Mouse (Mus musculus): ENCODE data around the gene Atp11a.

Gene Atp11a

DNA sequence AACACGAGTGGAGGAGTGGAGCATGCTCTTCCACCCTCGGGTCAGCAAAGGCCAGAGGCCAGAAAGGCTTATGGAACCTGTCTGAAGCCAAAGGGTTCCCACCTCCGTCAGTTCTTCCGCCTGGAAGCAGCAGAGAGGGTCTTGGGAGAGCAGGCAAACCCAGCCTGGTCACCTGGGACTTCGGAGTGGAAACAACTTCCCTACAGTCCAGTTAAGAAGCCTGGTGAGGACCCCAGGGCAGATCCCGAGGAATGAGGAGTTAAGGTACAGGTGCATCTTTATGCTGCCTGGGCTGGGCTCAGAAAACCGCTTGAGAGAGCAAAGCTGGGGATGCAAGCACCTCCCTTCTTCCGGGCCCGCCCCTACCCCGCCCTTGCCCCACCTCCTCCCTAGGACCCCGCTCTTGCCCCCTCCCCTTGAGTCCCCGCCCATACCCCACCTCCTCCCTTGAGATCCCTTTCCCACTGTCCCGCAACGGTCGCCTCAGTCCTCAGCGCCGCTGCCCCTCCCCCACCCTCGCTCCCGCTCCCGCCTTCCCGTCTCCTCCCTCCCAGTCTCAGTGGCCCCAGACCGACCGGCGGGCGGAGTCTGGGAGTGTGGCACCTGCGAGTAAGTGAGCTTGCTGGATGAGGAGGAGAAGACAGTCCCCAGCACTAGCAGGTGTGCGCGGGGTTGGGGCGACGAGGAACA is 116.7 kb downstream of the Atp11a start, which contains the start of gene Mcf2l:
Gene Mcf2l, plus strand, starts transcription at position 450 of the 690 bp plus-strand sequence.
- DNase-seq (ENCODE audit: low spot score): peak; percentile 50

DNA sequence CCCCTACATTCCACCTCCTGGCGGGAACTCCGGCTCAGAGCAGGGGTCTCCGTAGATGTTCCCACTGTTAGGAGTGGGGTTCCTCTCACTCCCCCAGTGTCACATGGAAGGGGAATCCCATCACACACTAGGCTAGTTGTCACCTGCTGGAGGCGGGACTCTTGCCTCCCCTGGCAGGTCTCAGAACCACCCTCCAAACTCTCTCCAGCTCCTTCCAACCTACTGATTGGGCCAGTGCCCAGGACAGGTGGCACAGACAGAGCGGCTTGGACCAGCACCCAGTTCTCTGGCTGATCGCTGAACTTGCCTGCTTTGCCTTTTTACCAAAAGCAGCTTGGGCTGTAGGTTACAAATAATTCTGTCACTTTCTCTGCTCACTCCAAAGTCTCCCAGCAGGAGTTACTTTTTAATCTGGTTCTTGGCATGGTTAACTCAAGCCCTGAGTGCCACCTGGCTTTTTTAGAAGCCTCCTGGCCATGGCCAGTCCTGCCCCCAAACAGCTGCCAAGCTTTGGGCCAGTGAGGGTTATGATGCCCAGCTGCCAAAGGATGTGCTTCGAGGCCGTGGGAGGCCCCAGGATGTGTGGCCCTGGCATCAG is 117.5 kb downstream of the Atp11a start:
- DNase-seq (ENCODE audit: low spot score): peak; percentile 50

DNA sequence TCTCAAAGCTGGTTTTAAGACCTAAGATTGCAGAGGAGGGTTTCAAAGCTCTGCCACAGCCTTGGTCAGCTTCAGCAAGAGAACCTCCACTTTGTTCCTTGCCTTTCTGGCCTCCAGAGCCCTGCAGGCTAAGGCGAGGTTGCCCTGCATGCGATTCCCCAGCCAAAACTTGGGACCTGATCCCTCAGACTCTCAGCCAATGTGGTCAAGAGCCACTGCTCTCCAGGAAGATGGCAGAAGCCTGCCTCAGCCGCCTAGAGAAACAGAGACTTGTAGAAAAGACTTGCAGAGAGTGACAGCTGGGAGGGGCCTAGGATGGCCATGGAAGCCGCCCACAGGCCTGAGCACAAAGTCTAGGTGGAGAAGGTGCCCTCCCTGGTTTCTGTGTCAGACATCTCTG is 118.2 kb downstream of the Atp11a start:
- no peak for DNase-seq (ENCODE audit: low spot score)

DNA sequence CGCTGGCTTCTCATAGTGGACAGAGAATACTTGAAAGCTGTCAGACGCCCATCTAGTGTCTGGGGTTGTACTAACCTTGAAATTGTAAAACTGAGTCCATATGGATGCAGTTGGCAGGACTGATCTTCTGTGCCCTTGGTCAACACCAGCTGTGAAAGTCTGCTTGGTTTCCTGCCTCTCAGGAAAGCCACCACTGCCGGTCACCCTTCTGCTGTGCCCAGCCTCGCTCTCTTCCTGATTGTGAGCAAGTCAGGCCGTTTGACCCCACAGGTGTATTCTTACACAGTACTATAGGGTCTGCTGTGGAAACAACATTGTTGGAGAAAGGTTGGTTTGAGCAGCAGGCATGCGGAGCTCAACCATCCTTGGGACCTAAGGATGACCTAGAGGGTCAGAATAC is 120.3 kb downstream of the Atp11a start:
- DNase-seq (ENCODE audit: low spot score): no peak

DNA sequence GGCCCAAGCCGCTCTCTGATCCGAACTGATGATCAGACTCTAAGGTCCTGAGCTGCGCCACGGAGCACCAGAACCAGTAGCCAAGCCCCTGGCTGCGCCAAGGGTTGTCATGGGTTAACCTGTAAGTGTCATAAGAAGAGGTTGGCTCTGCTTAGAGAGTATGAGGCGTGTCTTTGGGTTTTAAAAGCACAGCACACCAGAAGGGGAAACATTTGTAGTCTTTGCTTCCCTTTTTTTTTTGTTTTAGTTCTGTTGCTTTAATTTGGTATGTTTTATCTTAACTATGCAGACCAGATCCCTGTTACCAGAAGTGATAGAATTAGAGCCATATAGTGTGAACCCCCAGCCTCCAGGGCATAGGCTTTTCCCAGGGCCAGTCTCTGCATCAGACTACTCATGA is 123.3 kb downstream of the Atp11a start:
- DNase-seq (ENCODE audit: low spot score): no peak

DNA sequence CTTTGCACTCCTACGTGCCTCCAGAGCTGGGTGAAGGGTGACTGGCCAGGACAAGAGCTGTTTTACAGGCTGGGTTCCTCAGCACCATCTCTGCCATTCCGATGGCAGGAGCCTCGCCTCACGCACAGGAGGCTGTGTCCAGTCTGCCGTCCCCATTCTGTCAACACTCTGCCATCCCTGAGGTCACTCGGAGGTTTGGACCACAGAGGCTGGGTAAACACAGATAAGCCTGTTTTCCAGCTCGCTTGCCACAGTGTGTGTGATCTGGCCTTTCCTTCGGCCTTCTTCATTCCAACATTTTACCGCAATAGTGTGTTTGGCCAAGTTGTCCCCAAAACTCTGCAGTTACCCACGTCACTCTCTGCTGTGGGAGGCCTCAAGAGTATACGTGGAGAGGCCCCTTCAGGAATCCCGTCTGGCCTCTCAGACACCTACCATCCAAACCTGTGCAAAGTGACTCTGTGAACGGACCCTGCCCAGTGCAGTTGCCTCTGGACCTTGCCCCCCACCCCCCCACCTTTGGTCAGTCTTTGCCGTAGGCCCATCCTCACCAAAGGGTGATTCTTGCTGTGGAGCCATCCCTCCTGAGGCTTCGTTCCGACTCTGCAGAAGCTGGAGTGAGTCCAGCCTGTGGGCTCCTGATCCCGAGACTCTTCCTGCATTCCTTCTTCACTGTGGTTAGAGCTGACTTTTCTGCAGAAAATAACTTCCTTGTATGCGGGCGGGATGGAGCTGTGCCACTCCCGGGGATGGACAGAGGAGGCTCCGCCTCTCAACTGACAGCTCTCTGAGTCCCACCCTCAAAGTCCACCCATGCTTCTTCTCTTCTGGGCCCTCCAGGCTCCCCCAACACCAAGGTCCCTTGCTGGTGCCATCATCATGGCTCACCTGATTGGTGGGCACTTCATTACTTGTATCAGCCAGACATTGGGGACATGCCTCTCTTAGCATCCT is 126.5 kb downstream of the Atp11a start:
- no peak for DNase-seq (ENCODE audit: low spot score)

DNA sequence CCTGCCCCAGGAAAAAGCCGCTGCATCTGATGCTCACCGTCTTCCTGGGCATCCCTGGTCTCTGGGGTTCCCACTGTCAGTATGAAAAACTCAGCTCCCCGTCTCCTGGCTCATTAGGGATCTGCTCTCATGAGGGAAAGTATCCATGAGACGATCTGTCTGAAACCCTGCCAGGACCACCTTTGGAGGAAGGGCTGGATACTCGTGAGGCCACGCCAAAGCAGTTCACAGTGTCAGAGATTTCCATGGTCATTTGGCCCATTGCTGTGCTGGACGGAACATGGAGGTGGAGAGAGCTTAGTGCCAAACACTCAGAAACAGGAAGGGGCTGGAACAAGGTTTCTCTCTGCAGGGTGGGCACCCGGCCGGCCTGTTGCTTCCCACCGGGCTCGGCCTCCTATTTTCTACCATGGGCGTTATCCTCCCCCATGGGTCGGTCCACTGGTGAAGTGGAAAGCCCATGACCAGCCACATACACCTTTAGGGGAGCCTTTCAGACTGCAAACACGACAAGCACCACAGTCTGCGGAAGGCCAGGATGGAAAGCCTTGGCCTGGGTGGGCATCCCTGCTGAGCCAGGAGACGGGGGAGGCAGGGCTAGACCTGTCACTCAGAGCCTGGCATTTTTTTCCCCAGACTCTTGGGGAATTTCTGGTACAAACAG is 131.1 kb downstream of the Atp11a start:
- DNase-seq (ENCODE audit: low spot score): no peak

DNA sequence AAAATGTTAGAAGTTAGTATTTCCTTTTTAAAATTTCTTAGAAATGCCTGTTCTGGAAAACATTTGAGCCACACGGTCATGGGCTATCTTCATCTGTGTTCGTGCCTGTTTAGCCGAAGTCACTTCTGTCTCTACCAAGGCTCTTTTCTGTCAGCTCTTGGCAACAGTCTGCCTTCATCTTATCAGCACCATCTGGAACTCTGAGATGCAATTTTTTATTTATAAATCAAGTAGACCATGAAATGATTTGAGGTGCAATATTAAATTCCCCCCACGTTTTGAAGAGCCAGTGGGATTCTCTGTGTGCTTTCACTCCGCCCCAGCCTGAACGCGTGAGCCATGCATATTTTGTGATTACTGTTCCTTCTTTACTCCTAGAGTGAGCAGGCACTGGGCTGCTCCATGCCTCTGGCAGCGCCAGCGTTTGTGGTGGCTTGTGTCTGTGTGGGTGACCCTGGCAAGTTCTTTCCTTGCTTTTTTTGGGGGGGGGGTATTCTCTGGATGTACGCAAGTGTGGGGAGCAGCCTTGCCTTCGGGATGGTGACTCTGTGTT is 132.3 kb downstream of the Atp11a start:
- DNase-seq (ENCODE audit: low spot score): no peak

DNA sequence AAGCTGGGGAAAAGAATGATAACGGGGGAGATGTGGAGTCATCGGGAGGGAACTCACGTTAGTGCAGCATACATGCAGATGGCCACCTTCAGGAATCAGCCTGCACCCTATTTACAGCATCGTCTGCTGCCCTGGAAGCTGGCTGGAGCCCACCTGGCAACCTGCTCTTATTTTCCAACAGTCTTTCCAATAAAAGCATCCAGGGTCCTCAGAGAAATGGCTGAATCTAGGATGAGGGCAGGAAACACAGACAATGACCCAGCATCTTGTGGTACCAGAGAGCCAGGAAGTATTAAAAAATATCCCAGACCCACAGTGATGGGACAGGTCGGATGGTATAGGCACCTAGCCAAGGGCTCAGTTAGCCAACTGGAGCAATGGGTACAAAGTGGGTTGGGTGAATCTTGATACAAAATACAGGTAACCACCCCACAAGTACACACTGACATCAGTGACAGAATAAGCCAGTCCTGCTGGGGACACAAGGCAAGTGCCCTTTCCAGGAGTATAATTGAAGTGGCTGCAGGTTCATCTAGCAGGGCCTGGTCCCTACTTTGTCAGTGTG is 136.2 kb downstream of the Atp11a start:
- DNase-seq (ENCODE audit: low spot score): no peak

DNA sequence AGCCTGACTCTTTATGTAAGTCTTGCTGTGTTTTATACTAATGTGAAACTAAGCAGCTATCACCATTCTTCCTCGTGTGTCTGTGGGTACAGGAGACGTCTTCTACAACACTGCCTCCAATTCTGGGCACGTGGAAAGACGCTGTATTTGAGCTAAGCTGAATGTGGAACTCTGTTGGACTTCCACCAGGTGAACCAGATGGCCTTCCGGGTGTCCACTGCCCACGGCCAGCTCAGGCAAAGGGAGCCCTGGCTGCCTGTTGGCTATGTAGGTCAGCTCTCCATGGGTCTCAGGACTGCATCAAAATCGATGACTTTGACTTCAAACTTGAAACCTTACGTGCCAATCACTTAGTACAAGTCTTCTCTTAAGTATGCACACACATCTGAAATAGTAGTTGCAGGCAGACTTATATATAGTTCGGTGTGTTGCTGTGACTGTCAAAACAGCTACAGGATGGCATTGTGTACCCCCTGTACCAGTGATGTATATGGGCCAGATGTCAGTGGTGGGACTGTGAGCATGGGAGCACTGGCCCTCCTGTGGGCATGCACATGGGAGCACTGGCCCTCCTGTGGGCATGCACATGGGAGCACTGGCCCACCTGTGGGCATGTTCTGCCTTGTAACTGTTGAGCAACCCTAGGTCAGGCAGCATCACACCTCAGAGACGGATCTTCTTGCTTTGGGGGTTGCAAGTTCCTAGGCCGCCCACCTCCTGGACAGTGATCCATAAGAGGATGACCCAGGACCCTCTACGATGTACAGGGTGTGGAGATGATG is 137.2 kb downstream of the Atp11a start:
- no peak for DNase-seq (ENCODE audit: low spot score)

DNA sequence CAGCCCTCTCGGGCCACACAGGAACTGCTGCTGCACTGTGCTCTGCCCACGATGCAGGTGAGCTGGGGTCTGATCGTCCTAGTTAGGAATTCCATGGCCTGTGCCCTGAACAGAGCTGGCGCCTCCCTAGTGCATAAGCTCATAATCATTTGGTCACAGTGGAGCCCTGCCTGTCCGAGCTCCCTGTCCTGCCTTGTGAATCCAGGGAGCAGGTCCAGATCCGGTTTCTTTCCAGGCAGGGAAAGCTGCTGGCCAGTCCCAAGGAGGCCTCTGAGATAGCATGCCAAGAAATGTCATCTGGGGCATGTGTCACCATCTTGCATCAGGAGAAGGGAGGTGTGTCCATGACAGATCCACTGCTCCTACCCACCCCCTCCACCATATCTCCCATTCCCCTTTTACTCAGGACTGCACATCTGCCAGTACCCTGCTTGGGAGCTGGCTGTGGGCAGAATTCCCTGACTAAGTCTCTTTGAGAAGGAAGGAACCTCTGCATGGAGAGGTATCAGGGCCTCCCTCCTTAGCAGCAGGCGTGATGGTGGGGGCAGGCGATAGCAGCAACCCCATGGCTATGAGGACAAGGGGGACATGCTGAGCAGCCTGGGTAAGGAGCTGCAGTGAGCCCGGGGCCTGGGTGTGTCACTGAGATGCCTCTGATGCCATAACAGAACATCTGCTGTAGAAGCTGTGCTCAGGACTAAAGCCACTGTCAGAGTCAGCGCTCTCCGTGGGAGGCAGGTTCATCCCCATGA is 138.1 kb downstream of the Atp11a start:
- DNase-seq (ENCODE audit: low spot score): no peak

DNA sequence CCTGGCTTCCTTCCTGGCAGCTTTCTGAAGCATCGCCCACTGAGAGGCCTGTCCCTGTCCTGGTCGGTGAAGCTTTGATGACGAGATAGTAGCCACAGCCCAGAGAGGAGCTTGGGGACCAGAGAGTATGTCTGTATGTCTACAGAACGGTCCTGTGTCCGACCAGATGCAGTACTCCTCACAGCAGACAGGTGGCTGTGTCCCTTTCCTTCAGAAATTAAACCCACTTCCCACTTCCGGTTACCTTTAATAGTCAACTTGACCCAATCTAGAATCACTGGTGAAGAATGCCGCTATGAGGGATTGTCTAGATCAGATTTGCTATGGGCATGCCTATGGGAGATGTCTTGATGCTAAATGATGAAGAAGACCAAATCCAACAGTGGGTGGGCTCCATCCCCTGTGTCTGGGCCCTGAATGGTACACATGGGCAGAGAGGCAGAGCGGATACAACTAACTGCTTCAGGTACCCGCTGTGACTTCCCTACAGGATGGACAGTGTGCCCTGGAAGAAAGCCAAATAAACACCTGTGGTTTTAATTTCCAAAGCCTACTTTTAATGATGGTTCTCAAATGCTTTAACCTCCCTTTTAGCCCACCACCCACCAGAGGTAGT is 138.8 kb downstream of the Atp11a start:
- no peak for DNase-seq (ENCODE audit: low spot score)

DNA sequence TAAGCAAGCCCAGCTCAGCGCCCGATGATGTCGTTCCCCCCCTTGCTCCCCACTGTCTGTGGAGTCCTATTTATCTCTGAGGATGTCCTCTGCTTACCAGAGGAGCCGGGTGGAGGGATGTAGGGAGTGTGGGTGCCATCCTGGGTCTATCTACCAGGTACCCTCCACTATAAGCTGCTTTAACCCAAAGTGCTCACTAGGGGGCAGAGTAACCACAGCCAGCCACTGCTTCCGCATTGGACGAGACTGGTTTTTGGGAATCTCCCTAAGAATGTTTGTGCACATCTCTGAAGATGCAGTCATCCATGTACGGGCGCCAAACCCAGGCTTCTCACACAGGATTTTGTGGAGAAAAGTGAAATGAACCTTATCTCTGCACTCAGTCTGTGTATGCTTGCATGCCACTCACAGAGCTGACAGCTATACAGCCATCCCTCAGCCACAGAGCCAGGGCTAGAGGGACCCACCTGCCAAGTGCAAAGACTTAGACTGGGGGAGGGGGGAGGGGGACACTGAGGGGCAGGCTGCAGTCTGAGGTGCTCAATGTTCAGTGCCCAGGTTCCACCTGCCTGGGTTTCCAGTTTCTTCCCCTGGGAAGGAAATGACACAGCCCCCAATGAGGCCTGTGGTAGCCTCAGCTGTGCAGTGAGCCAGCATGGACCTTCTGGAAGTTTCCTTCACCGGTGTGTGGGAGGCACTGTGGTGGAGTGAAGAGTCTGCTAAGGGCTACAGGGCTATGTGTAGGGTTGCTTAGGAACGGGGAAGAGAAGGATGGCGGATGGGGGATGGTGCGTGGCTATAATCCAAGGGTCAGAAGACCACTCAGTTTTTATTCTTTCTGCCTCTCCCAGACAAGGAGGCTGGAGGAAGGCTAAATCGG is 139.9 kb downstream of the Atp11a start:
- DNase-seq (ENCODE audit: low spot score): peak; percentile 44

DNA sequence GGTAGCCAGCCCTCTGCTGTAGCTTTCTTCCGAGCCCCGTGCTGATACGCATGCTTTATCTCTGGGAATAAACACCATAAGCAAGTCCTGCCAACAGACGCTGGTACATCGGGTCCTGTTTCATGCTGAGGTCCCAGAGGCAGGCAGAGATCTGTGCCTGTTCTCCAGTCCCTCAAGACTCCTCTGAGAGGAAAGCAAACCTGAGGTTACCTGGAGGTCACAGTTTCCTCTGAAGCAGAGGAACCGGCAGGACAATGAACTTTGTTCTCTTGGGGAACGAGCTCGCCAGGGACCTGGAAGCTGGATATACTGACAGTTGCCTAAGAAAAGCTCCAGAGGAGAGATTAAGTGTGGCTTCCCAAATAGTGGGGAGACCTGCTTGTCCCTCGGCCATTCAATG is 141.0 kb downstream of the Atp11a start:
- DNase-seq (ENCODE audit: low spot score): peak; percentile 34

DNA sequence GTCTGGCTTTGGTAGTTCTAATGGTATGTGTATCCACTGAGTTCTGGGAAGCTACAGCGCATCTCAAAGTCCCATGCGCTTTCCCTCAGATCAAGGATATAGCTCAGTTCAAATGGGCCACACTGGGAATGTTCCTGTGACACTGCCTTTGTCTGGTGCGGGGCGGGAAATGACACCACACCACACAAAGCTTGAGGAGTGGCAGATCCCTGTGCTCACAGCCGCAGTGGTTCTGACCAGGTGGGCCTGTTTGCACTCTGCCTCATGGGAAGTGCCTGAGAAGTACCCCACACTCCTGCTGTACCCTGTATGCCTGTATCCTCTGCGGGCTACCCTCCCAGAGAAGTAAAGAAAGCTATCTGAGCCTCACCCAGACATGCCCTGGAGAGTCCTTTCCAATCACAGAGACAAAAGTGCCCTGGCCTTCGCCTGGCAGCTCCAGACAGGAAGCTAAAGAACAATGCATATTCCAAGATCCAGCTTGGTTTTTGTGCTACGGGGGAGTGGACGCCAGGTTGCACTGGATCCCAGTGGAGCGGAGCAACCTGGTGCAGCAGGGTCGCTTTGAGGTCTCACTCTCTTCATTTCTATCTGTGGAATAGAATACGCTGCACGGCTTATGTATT is 147.1 kb downstream of the Atp11a start:
- peak; percentile 38 for DNase-seq (ENCODE audit: low spot score)

DNA sequence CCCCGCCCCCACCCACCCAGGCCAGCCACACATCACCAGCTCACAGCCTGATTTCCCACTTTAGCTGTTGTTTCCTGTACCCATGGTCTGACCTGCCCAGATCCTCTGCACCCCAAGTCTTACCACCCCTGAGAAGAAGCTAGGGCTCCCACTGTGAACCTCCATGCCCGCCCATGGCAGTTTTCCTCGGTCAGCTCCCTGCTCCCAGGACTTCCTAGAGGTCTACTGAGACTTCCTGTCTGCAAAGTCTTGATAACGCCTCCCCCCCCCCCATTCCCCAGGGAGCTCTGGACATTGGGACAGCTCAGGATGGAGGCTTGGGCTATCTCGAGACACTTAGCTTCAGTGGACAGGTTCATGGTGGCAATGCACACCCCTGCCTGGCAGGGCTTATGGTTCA is 148.3 kb downstream of the Atp11a start:
- no peak for DNase-seq (ENCODE audit: low spot score)

DNA sequence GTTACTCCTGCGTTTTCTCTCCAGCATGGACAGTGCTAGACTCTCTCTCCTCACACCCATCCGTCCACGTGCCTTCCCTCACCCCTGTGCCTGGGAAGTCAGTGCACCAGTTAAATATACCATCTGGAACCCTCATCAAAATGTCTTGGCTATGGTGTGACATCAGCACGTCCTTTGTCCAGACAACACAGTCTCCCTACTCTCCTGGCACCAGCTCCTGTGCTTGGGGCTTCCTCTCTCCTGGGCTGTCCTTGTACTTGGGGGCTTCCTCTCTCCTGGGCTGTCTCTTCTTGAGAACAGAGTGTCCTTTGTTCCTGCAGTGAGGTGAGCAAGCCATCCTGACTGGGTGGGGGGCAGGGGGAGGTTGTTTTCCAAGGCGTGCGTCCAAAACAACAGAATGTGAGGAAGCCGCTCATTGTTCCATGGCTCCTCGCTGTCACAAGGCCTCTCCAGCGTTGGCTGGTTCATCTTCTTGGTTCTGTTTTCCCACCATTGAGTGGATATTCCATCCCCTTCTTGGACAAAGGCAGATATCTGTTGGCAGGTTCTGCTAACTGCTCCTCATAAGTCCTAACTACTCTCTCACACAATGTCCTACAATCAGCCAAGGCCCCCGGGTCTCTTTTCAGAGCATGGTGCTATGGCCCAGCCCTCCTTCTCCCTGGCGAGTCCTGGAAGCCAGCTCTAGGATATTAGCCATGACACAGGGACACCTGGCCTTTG is 148.9 kb downstream of the Atp11a start:
- DNase-seq (ENCODE audit: low spot score): peak; percentile 84

Measured in lung, postnatal 25 days (tissue).